Mouse (Mus musculus): ENCODE measurements at regions not wholly inside any gene's neighbourhood (a gene's known extent, or its start where the extent isn't known, plus 50 kb on each side); places are given as distances from the start of the nearest gene placed in this dataset.
A peak's percentile ranks its signal among the peaks of the same experiment; 100 is the strongest.

GRCm38 (mm10) chr2:106256012-106256411 lies 252.7 kb upstream of the Dnajc24 start:
- Histone ChIP-seq H3K4me2 (no peak overlapping the region), H3K9ac (no peak overlapping the region), H3K27me3 (replicated peaks) (no peaks in the 10 kb centered on the region), H3K36me3 (no peaks in the 10 kb centered on the region), H3K9me3 (no peaks in the 10 kb centered on the region), H3K27ac (replicated peaks) (no peak overlapping the region), H3K4me1 (no peaks in the 10 kb centered on the region), H3K4me3 (no peak overlapping the region)
- 69% methylated on average over 12 of the region's 12 CpGs for WGBS
- no peak for ATAC-seq (ENCODE audit: extremely low read depth, insufficient number of reproducible peaks, low FRiP score, low TSS enrichment)

- H3K4me2 ChIP-seq, result no peak overlapping the region
- H3K27me3 ChIP-seq (replicated peaks), result no peaks in the 10 kb centered on the region
- H3K9ac ChIP-seq, result no peak overlapping the region
- H3K4me3 ChIP-seq, result no peak overlapping the region
- 79% methylated on average over 4 of the region's 4 CpGs for WGBS
- H3K4me1 ChIP-seq, result no peaks in the 10 kb centered on the region
- no peaks in the 10 kb centered on the region for H3K36me3 ChIP-seq
- no peak overlapping the region for H3K27ac ChIP-seq (replicated peaks)
- ATAC-seq (ENCODE audit: extremely low read depth, insufficient number of reproducible peaks, low FRiP score, low TSS enrichment), result no peak
- no peaks in the 10 kb centered on the region for H3K9me3 ChIP-seq
Measured at GRCm38 (mm10) chr2:106234358-106234757, 231.0 kb upstream of the Dnajc24 start.

GRCm38 (mm10) chr2:106231136-106231535 lies 227.8 kb upstream of the Dnajc24 start:
- no peak overlapping the region for H3K4me3 ChIP-seq
- WGBS, result 72% methylated on average over 5 of the region's 5 CpGs

GRCm38 (mm10) chr2:106230021-106230420 lies 226.7 kb upstream of the Dnajc24 start:
- Histone ChIP-seq H3K9me3 (no peaks in the 10 kb centered on the region), H3K9ac (no peak overlapping the region), H3K36me3 (no peaks in the 10 kb centered on the region), H3K4me1 (no peaks in the 10 kb centered on the region), H3K4me2 (no peak overlapping the region), H3K27me3 (replicated peaks) (no peaks in the 10 kb centered on the region; the same call in 1 of the 2 replicates), H3K27ac (replicated peaks) (no peak overlapping the region), H3K4me3 (no peak overlapping the region)
- 67% methylated on average over 3 of the region's 3 CpGs for WGBS
- ATAC-seq (ENCODE audit: extremely low read depth, insufficient number of reproducible peaks, low FRiP score, low TSS enrichment), result no peak

More at GRCm38 (mm10) chr2:106231136-106231535, 227.8 kb upstream of the Dnajc24 start:
- Histone ChIP-seq H3K27ac (replicated peaks) (no peak overlapping the region), H3K36me3 (no peaks in the 10 kb centered on the region), H3K9me3 (no peaks in the 10 kb centered on the region), H3K4me1 (no peaks in the 10 kb centered on the region), H3K4me2 (no peak overlapping the region), H3K27me3 (replicated peaks) (no peaks in the 10 kb centered on the region; the same call in 1 of the 2 replicates), H3K9ac (no peak overlapping the region)
- ATAC-seq (ENCODE audit: extremely low read depth, insufficient number of reproducible peaks, low FRiP score, low TSS enrichment), result no peak

- Histone ChIP-seq H3K27ac (replicated peaks) (no peak overlapping the region), H3K9me3 (no peaks in the 10 kb centered on the region), H3K9ac (no peak overlapping the region), H3K4me2 (no peak overlapping the region), H3K4me3 (no peak overlapping the region), H3K27me3 (replicated peaks) (no peaks in the 10 kb centered on the region; the same call in 1 of the 2 replicates), H3K4me1 (no peaks in the 10 kb centered on the region), H3K36me3 (no peaks in the 10 kb centered on the region)
- 57% methylated on average over 1 of the region's 1 CpGs for WGBS
- no peak for ATAC-seq (ENCODE audit: extremely low read depth, insufficient number of reproducible peaks, low FRiP score, low TSS enrichment)
Measured at GRCm38 (mm10) chr2:106228249-106228648, 224.9 kb upstream of the Dnajc24 start.

- WGBS, result 77% methylated on average over 3 of the region's 3 CpGs
- Histone ChIP-seq H3K27ac (replicated peaks) (no peak overlapping the region), H3K36me3 (no peaks in the 10 kb centered on the region), H3K9me3 (no peaks in the 10 kb centered on the region), H3K27me3 (replicated peaks) (no peaks in the 10 kb centered on the region), H3K9ac (no peak overlapping the region), H3K4me1 (no peaks in the 10 kb centered on the region), H3K4me2 (no peak overlapping the region), H3K4me3 (no peak overlapping the region)
- no peak for ATAC-seq (ENCODE audit: extremely low read depth, insufficient number of reproducible peaks, low FRiP score, low TSS enrichment)
Measured at GRCm38 (mm10) chr2:106216169-106216568, 212.8 kb upstream of the Dnajc24 start.

GRCm38 (mm10) chr2:106213740-106214139 lies 210.4 kb upstream of the Dnajc24 start:
- Histone ChIP-seq H3K4me3 (no peak overlapping the region), H3K9me3 (no peaks in the 10 kb centered on the region), H3K36me3 (no peaks in the 10 kb centered on the region), H3K9ac (no peak overlapping the region), H3K4me2 (no peak overlapping the region), H3K4me1 (no peaks in the 10 kb centered on the region), H3K27me3 (replicated peaks) (no peaks in the 10 kb centered on the region), H3K27ac (replicated peaks) (no peak overlapping the region)
- no peak for ATAC-seq (ENCODE audit: extremely low read depth, insufficient number of reproducible peaks, low FRiP score, low TSS enrichment)
- 67% methylated on average over 4 of the region's 4 CpGs for WGBS

- Histone ChIP-seq H3K4me1 (no peaks in the 10 kb centered on the region), H3K9me3 (no peaks in the 10 kb centered on the region), H3K36me3 (no peaks in the 10 kb centered on the region), H3K27ac (replicated peaks) (no peak overlapping the region), H3K9ac (no peak overlapping the region), H3K27me3 (replicated peaks) (no peaks in the 10 kb centered on the region), H3K4me2 (no peak overlapping the region), H3K4me3 (no peak overlapping the region)
- no peak for ATAC-seq (ENCODE audit: extremely low read depth, insufficient number of reproducible peaks, low FRiP score, low TSS enrichment)
- 63% methylated on average over 1 of the region's 1 CpGs for WGBS
Measured at GRCm38 (mm10) chr2:106210773-106211172, 207.4 kb upstream of the Dnajc24 start.

- 63% methylated on average over 4 of the region's 4 CpGs for whole genome bisulfite sequencing
- no peak for ATAC-seq (ENCODE audit: extremely low read depth, insufficient number of reproducible peaks, low FRiP score, low TSS enrichment)
- H3K4me3 ChIP-seq, result no peak overlapping the region
- no peaks in the 10 kb centered on the region for H3K9me3 ChIP-seq
- no peak overlapping the region for H3K27ac ChIP-seq (replicated peaks)
- H3K27me3 ChIP-seq (replicated peaks), result no peaks in the 10 kb centered on the region
- no peak overlapping the region for H3K9ac ChIP-seq
- H3K36me3 ChIP-seq, result no peaks in the 10 kb centered on the region
- no peak overlapping the region for H3K4me2 ChIP-seq
- H3K4me1 ChIP-seq, result no peaks in the 10 kb centered on the region
Measured at GRCm38 (mm10) chr2:106208767-106209250, 205.5 kb upstream of the Dnajc24 start.

GRCm38 (mm10) chr2:106200130-106200529 lies 196.8 kb upstream of the Dnajc24 start:
- peaks cover 18% of the 10 kb centered on the region for H3K27me3 ChIP-seq (replicated peaks)
- no peaks in the 10 kb centered on the region for H3K36me3 ChIP-seq
- H3K9ac ChIP-seq, result no peak overlapping the region
- WGBS, result 88% methylated on average over 2 of the region's 2 CpGs
- no peak overlapping the region for H3K4me2 ChIP-seq
- no peak overlapping the region for H3K4me3 ChIP-seq
- H3K27ac ChIP-seq (replicated peaks), result no peak overlapping the region
- no peak for ATAC-seq (ENCODE audit: extremely low read depth, insufficient number of reproducible peaks, low FRiP score, low TSS enrichment)
- peaks cover 4% of the 10 kb centered on the region; the same call in 1 of the 2 replicates for H3K9me3 ChIP-seq
- H3K4me1 ChIP-seq, result no peaks in the 10 kb centered on the region

- Histone ChIP-seq H3K27me3 (replicated peaks) (peaks cover 48% of the 10 kb centered on the region), H3K4me3 (no peak overlapping the region), H3K36me3 (no peaks in the 10 kb centered on the region), H3K4me2 (no peak overlapping the region), H3K4me1 (peaks cover 9% of the 10 kb centered on the region), H3K27ac (replicated peaks) (no peak overlapping the region), H3K9ac (no peak overlapping the region), H3K9me3 (peaks cover 1% of the 10 kb centered on the region; the same call in 1 of the 2 replicates)
- 15% methylated on average over 7 of the region's 7 CpGs for WGBS
- no peak for ATAC-seq (ENCODE audit: extremely low read depth, insufficient number of reproducible peaks, low FRiP score, low TSS enrichment)
Measured at GRCm38 (mm10) chr2:106195170-106195569, 191.8 kb upstream of the Dnajc24 start.

- peak overlapping the region; percentile 70 for H3K9ac ChIP-seq
- H3K27ac ChIP-seq (replicated peaks), result no peak overlapping the region
- H3K36me3 ChIP-seq, result no peaks in the 10 kb centered on the region
- peak overlapping the region; percentile 80 for H3K4me2 ChIP-seq
- no peaks in the 10 kb centered on the region for H3K9me3 ChIP-seq
- ATAC-seq (ENCODE audit: extremely low read depth, insufficient number of reproducible peaks, low FRiP score, low TSS enrichment), result no peak
- H3K27me3 ChIP-seq (replicated peaks), result peaks cover 48% of the 10 kb centered on the region
- 12% methylated on average over 14 of the region's 14 CpGs for WGBS
- peak overlapping the region; percentile 45 for H3K4me3 ChIP-seq
- H3K4me1 ChIP-seq, result peaks cover 9% of the 10 kb centered on the region
Measured at GRCm38 (mm10) chr2:106194369-106195023, 191.1 kb upstream of the Dnajc24 start.

Measured in heart, embryonic 13.5 days (tissue).